Mouse (Mus musculus) heart, embryonic 13.5 days (tissue): ENCODE measurements at regions not wholly inside any gene's neighbourhood (a gene's known extent, or its start where the extent isn't known, plus 50 kb on each side); places are given as distances from the start of the nearest gene placed in this dataset.

Source experiments
- ATAC-seq: fragments of 200-750 bp; cut with Nextera tagmentation; 2 replicates; pipeline ENCODE4 v1.8.0; 2017; ENCODE audit warnings: moderate TSS enrichment; ENCODE audit not compliant: insufficient number of reproducible peaks, low FRiP score, low TSS enrichment; ENCODE audit errors: extremely low read depth
- H3K27ac ChIP-seq: fragments of 300-500 bp; sonication (generic); replicated peaks from 2 replicates; pipeline ENCODE4 v1.5.1; 2015; ENCODE audit warnings: moderate library complexity, mild to moderate bottlenecking, inconsistent platforms
- H3K27me3 ChIP-seq: fragments of 300-500 bp; sonication (generic); replicated peaks from 2 replicates; pipeline ENCODE4 v1.6.1; 2015; ENCODE audit warnings: mild to moderate bottlenecking, inconsistent platforms
- H3K36me3 ChIP-seq: fragments of 300-500 bp; sonication (generic); 2 replicates; pipeline ENCODE4 v1.6.1; 2015; ENCODE audit warnings: mild to moderate bottlenecking, inconsistent platforms
- H3K4me1 ChIP-seq: fragments of 300-500 bp; sonication (generic); 2 replicates; pipeline ENCODE4 v1.6.1; 2015; ENCODE audit warnings: inconsistent platforms
- H3K4me2 ChIP-seq: fragments of 300-500 bp; sonication (generic); 2 replicates; pipeline ENCODE4 v1.6.1; 2015; ENCODE audit warnings: inconsistent platforms, mild to moderate bottlenecking, moderate library complexity
- H3K4me3 ChIP-seq: fragments of 300-500 bp; sonication (generic); 2 replicates; pipeline ENCODE4 v1.5.1; 2015; ENCODE audit warnings: moderate library complexity, mild to moderate bottlenecking, inconsistent platforms
- H3K9ac ChIP-seq: fragments of 300-500 bp; sonication (generic); 2 replicates; pipeline ENCODE4 v1.6.1; 2015; ENCODE audit warnings: inconsistent platforms, mild to moderate bottlenecking, moderate library complexity
- H3K9me3 ChIP-seq: fragments of 300-500 bp; sonication (generic); 2 replicates; pipeline ENCODE4 v1.6.1; 2016; ENCODE audit warnings: inconsistent platforms
- WGBS: fragments of 180-500 bp; shearing (Covaris S2); methylation state at CpG from one replicate; pipeline ENCODE4 v1.1.7; 2015; ENCODE audit warnings: mixed read lengths; 5-methylcytosine and 5-hydroxymethylcytosine counted together

- H3K27me3 ChIP-seq = no peaks in the 10 kb centered on the region
- no peak overlapping the region for H3K9ac ChIP-seq
- H3K27ac ChIP-seq = no peak overlapping the region
- 0 out of 2 replicates have a peak, but pooled peaks cover 2% of the 10 kb centered on the region for H3K4me1 ChIP-seq
- 77% methylated on average over 7 of the region's 7 CpGs for WGBS
- H3K36me3 ChIP-seq = no peaks in the 10 kb centered on the region
- no peak for ATAC-seq
- no peaks in the 10 kb centered on the region for H3K9me3 ChIP-seq
- no peak overlapping the region for H3K4me2 ChIP-seq
- H3K4me3 ChIP-seq = no peak overlapping the region
These were observed 133.6 kb upstream of the Slco3a1 start for GRCm38 (mm10) chr7:74688116-74688702.

- no peak for ATAC-seq
- H3K27me3 ChIP-seq = no peaks in the 10 kb centered on the region
- no peak overlapping the region for H3K9ac ChIP-seq
These were observed 132.9 kb upstream of the Slco3a1 start for GRCm38 (mm10) chr7:74687303-74688115.

GRCm38 (mm10) chr7:74683979-74684378, 129.4 kb upstream of the Slco3a1 start:
- no peak for ATAC-seq
- Histone ChIP-seq H3K27ac (no peak overlapping the region), H3K27me3 (no peaks in the 10 kb centered on the region), H3K36me3 (no peaks in the 10 kb centered on the region), H3K9me3 (no peaks in the 10 kb centered on the region), H3K9ac (no peak overlapping the region), H3K4me1 (no peaks in the 10 kb centered on the region), H3K4me3 (no peak overlapping the region), H3K4me2 (no peak overlapping the region)
- 51% methylated on average over 2 of the region's 2 CpGs for WGBS

More at GRCm38 (mm10) chr7:74687303-74688115, 132.9 kb upstream of the Slco3a1 start:
- Histone ChIP-seq H3K4me3 (no peak overlapping the region), H3K4me2 (no peak overlapping the region), H3K4me1 (no peaks in the 10 kb centered on the region), H3K36me3 (no peaks in the 10 kb centered on the region), H3K27ac (no peak overlapping the region), H3K9me3 (no peaks in the 10 kb centered on the region)
- 66% methylated on average over 13 of the region's 13 CpGs for WGBS

- Histone ChIP-seq H3K4me3 (no peak overlapping the region), H3K27ac (no peak overlapping the region), H3K9ac (no peak overlapping the region), H3K4me2 (no peak overlapping the region), H3K36me3 (no peaks in the 10 kb centered on the region), H3K27me3 (no peaks in the 10 kb centered on the region), H3K9me3 (no peaks in the 10 kb centered on the region), H3K4me1 (no peaks in the 10 kb centered on the region)
- WGBS = 73% methylated on average over 4 of the region's 4 CpGs
- ATAC-seq = no peak
These were observed 119.2 kb upstream of the Slco3a1 start for GRCm38 (mm10) chr7:74673626-74674295.

- Histone ChIP-seq H3K9ac (no peak overlapping the region), H3K4me1 (no peaks in the 10 kb centered on the region), H3K27me3 (no peaks in the 10 kb centered on the region), H3K27ac (no peak overlapping the region), H3K4me3 (no peak overlapping the region), H3K36me3 (no peaks in the 10 kb centered on the region), H3K9me3 (no peaks in the 10 kb centered on the region), H3K4me2 (no peak overlapping the region)
- ATAC-seq = no peak
These were observed 114.5 kb upstream of the Slco3a1 start for GRCm38 (mm10) chr7:74669110-74669509.

GRCm38 (mm10) chr7:74667106-74667505, 112.5 kb upstream of the Slco3a1 start:
- no peak overlapping the region for H3K4me3 ChIP-seq
- H3K9ac ChIP-seq = no peak overlapping the region
- no peak for ATAC-seq
- H3K4me2 ChIP-seq = no peak overlapping the region
- WGBS = 30% methylated on average over 3 of the region's 3 CpGs
- no peaks in the 10 kb centered on the region for H3K4me1 ChIP-seq
- no peaks in the 10 kb centered on the region for H3K36me3 ChIP-seq
- no peak overlapping the region for H3K27ac ChIP-seq
- H3K27me3 ChIP-seq = no peaks in the 10 kb centered on the region
- no peaks in the 10 kb centered on the region for H3K9me3 ChIP-seq

GRCm38 (mm10) chr7:74663820-74664219, 109.2 kb upstream of the Slco3a1 start:
- H3K4me2 ChIP-seq = no peak overlapping the region
- no peak overlapping the region for H3K27ac ChIP-seq
- H3K9me3 ChIP-seq = no peaks in the 10 kb centered on the region
- H3K36me3 ChIP-seq = no peaks in the 10 kb centered on the region
- H3K4me3 ChIP-seq = no peak overlapping the region
- H3K4me1 ChIP-seq = no peaks in the 10 kb centered on the region
- no peak for ATAC-seq
- WGBS = 88% methylated on average over 1 of the region's 1 CpGs
- H3K27me3 ChIP-seq = no peaks in the 10 kb centered on the region
- no peak overlapping the region for H3K9ac ChIP-seq

- Histone ChIP-seq H3K9me3 (no peaks in the 10 kb centered on the region), H3K36me3 (no peaks in the 10 kb centered on the region), H3K9ac (no peak overlapping the region), H3K4me1 (peaks cover 8% of the 10 kb centered on the region), H3K4me3 (no peak overlapping the region), H3K27me3 (no peaks in the 10 kb centered on the region), H3K27ac (no peak overlapping the region), H3K4me2 (no peak overlapping the region)
- WGBS = 54% methylated on average over 2 of the region's 2 CpGs
- ATAC-seq = no peak
These were observed 92.7 kb upstream of the Slco3a1 start for GRCm38 (mm10) chr7:74647310-74647709.

GRCm38 (mm10) chr7:74640171-74640570, 85.6 kb upstream of the Slco3a1 start:
- H3K36me3 ChIP-seq = no peaks in the 10 kb centered on the region
- no peaks in the 10 kb centered on the region for H3K9me3 ChIP-seq
- H3K27ac ChIP-seq = no peak overlapping the region
- H3K4me3 ChIP-seq = no peak overlapping the region
- 80% methylated on average over 4 of the region's 4 CpGs for WGBS
- H3K4me2 ChIP-seq = no peak overlapping the region
- no peak for ATAC-seq
- H3K9ac ChIP-seq = no peak overlapping the region
- H3K27me3 ChIP-seq = no peaks in the 10 kb centered on the region
- H3K4me1 ChIP-seq = no peaks in the 10 kb centered on the region

- H3K4me1 ChIP-seq = no peaks in the 10 kb centered on the region
- H3K4me2 ChIP-seq = no peak overlapping the region
- no peak overlapping the region for H3K4me3 ChIP-seq
- 78% methylated on average over 8 of the region's 8 CpGs for WGBS
- no peak overlapping the region for H3K9ac ChIP-seq
- H3K36me3 ChIP-seq = no peaks in the 10 kb centered on the region
- no peak for ATAC-seq
- H3K27ac ChIP-seq = no peak overlapping the region
- H3K27me3 ChIP-seq = no peaks in the 10 kb centered on the region
- no peaks in the 10 kb centered on the region for H3K9me3 ChIP-seq
These were observed 77.6 kb upstream of the Slco3a1 start for GRCm38 (mm10) chr7:74632217-74632616.

GRCm38 (mm10) chr7:74628799-74629468, 74.4 kb upstream of the Slco3a1 start:
- Histone ChIP-seq H3K4me3 (no peak overlapping the region), H3K9ac (no peak overlapping the region), H3K27me3 (no peaks in the 10 kb centered on the region), H3K4me2 (no peak overlapping the region), H3K27ac (no peak overlapping the region), H3K4me1 (no peaks in the 10 kb centered on the region), H3K36me3 (no peaks in the 10 kb centered on the region), H3K9me3 (no peaks in the 10 kb centered on the region)
- WGBS = 68% methylated on average over 6 of the region's 6 CpGs
- ATAC-seq = no peak
